Comparison of ENCODE assay signal across 8 mouse cellular contexts in the genomic region with DNA sequence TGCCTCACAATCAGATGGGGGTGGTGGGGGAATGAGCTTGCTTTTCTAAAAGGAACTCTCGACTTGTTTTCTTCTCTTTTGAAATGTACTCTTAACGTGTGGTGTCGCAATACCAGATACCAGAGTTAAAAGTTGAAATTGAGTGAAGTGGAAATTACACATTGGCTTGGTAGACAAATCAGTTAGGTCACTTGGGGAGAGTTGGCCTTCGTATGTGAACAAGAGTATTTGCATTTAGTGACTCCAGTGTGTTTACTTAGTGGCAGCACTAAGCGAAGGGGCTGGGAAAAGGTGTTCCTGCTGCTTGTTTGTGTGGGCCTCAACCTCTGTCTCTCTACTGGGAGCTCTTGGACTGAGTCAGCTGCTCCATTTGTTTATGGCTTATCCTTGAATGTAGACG. TPM values are rescaled to one million over a fixed set of nuclear protein-coding genes. Genes with fewer than 3 reads are reported as not detected.
DNase-seq lines count a peak whose midpoint lies in the region; ATAC-seq and TF ChIP-seq lines count a peak whose summit lies in the region.

No protein-coding gene starts in this region.

- H3K4me2 ChIP-seq in kidney, postnatal 0 days (ENCODE audit: low read length), result peak overlapping the region; percentile 81
- H3K4me2 ChIP-seq in limb, embryonic 13.5 days (replicated peaks), result peak overlapping the region; percentile 81
- peak overlapping the region; percentile 67 for H3K4me2 ChIP-seq in midbrain, embryonic 15.5 days

- peak overlapping the region; percentile 92 for H3K4me3 ChIP-seq in kidney, postnatal 0 days (replicated peaks; ENCODE audit: low read depth, low read length)
- H3K4me3 ChIP-seq in embryonic fibroblast, embryonic 13.5 days (ENCODE audit: insufficient read depth, low read length), result peak overlapping the region; percentile 92
- H3K4me3 ChIP-seq in limb, embryonic 13.5 days, result peak overlapping the region; percentile 96
- peak overlapping the region; percentile 59 for H3K4me3 ChIP-seq in midbrain, embryonic 15.5 days

- no peak for DNase-seq in kidney, postnatal 0 days (ENCODE audit: low spot score)
- DNase-seq in kidney, postnatal 25 days, result no peak
- no peak for DNase-seq in MN1 (ENCODE audit: low spot score)
- DNase-seq in embryo, embryonic 9.5 days (ENCODE audit: extremely low spot score), result no peak
- no peak for DNase-seq in ovary, adult 18-20 months (ENCODE audit: low spot score)

- 15% methylated on average over 6 of the region's 6 CpGs for WGBS in kidney, postnatal 0 days
- WGBS in limb, embryonic 13.5 days, result 22% methylated on average over 6 of the region's 6 CpGs
- 27% methylated on average over 6 of the region's 6 CpGs for WGBS in midbrain, embryonic 15.5 days

- ATAC-seq in kidney, postnatal 0 days (replicated peaks; ENCODE audit: low FRiP score, low read depth), result no peak
- ATAC-seq in limb, embryonic 13.5 days (ENCODE audit: low FRiP score, low read depth), result no peak
- ATAC-seq in midbrain, embryonic 15.5 days (replicated peaks), result no peak

- no peak for TF ChIP-seq POLR2A in embryonic fibroblast, embryonic 13.5 days (IDR thresholded peaks at IDR 0.05; ENCODE audit: low read depth, low read length)

- H3K27ac ChIP-seq in kidney, postnatal 0 days, result no peak overlapping the region
- no peak overlapping the region for H3K27ac ChIP-seq in embryonic fibroblast, embryonic 13.5 days (ENCODE audit: insufficient read depth, low read length)
- no peak overlapping the region for H3K27ac ChIP-seq in limb, embryonic 13.5 days
- no peak overlapping the region for H3K27ac ChIP-seq in midbrain, embryonic 15.5 days

- no peak for TF ChIP-seq CTCF in kidney, postnatal 0 days (IDR thresholded peaks at IDR 0.05; ENCODE audit: low read depth)
- no peak for TF ChIP-seq CTCF in embryonic fibroblast, embryonic 13.5 days (IDR thresholded peaks at IDR 0.05; ENCODE audit: borderline replicate concordance, insufficient read depth, low read length)

- no peaks in the 10 kb centered on the region for H3K27me3 ChIP-seq in kidney, postnatal 0 days (ENCODE audit: insufficient read depth, low read length)
- no peaks in the 10 kb centered on the region for H3K27me3 ChIP-seq in limb, embryonic 13.5 days
- no peaks in the 10 kb centered on the region for H3K27me3 ChIP-seq in midbrain, embryonic 15.5 days (replicated peaks)

- no peaks in the 10 kb centered on the region for H3K36me3 ChIP-seq in kidney, postnatal 0 days (ENCODE audit: insufficient read depth, low read length)
- H3K36me3 ChIP-seq in limb, embryonic 13.5 days, result no peaks in the 10 kb centered on the region
- H3K36me3 ChIP-seq in midbrain, embryonic 15.5 days (replicated peaks), result no peaks in the 10 kb centered on the region

- H3K9me3 ChIP-seq in kidney, postnatal 0 days (replicated peaks; ENCODE audit: low read length), result no peaks in the 10 kb centered on the region
- no peaks in the 10 kb centered on the region for H3K9me3 ChIP-seq in limb, embryonic 13.5 days
- H3K9me3 ChIP-seq in midbrain, embryonic 15.5 days, result no peaks in the 10 kb centered on the region

- H3K4me1 ChIP-seq in kidney, postnatal 0 days (replicated peaks; ENCODE audit: insufficient read depth, low read length), result peaks cover 7% of the 10 kb centered on the region
- no peaks in the 10 kb centered on the region; the same call in 1 of the 2 replicates for H3K4me1 ChIP-seq in embryonic fibroblast, embryonic 13.5 days (ENCODE audit: control insufficient read depth, insufficient read depth, low read length)
- peaks cover 19% of the 10 kb centered on the region for H3K4me1 ChIP-seq in limb, embryonic 13.5 days
- H3K4me1 ChIP-seq in midbrain, embryonic 15.5 days, result peaks cover 25% of the 10 kb centered on the region

- peak overlapping the region; percentile 89 for H3K9ac ChIP-seq in kidney, postnatal 0 days (ENCODE audit: low read depth, low read length)
- peak overlapping the region; percentile 93 for H3K9ac ChIP-seq in limb, embryonic 13.5 days
- peak overlapping the region; percentile 66 for H3K9ac ChIP-seq in midbrain, embryonic 15.5 days

RNA-seq across cellular contexts. Expression of a gene that starts 1.0 kb away (rescaled TPM):
- 19.2 and 20.6 TPM in 2 replicates for polyA plus RNA-seq in kidney, postnatal 0 days (2015; fragmentation: Nextera tagmentation; extraction: Ambion mirVana)
- polyA plus RNA-seq in embryonic fibroblast, embryonic 13.5 days (2011; ENCODE audit: insufficient read length, low read depth, missing spikeins), result 19.5 and 24.7 TPM in 2 replicates
- polyA plus RNA-seq in limb, embryonic 13.5 days (2015; fragmentation: Nextera tagmentation; extraction: Ambion mirVana), result 27.3 and 27.6 TPM in 2 replicates
- polyA plus RNA-seq in midbrain, embryonic 15.5 days (2015; fragmentation: Nextera tagmentation; extraction: Ambion mirVana), result 37.1 and 37.6 TPM in 2 replicates

RNA-seq across cellular contexts. Expression of a gene that starts 29.0 kb away (rescaled TPM):
- 7.5 and 7.7 TPM in 2 replicates for polyA plus RNA-seq in kidney, postnatal 0 days (2015; fragmentation: Nextera tagmentation; extraction: Ambion mirVana)
- polyA plus RNA-seq in embryonic fibroblast, embryonic 13.5 days (2011; ENCODE audit: insufficient read length, low read depth, missing spikeins), result 25.8 and 33.2 TPM in 2 replicates
- 24.7 and 25.4 TPM in 2 replicates for polyA plus RNA-seq in limb, embryonic 13.5 days (2015; fragmentation: Nextera tagmentation; extraction: Ambion mirVana)
- polyA plus RNA-seq in midbrain, embryonic 15.5 days (2015; fragmentation: Nextera tagmentation; extraction: Ambion mirVana), result 8.1 TPM in 2 replicates

RNA-seq across cellular contexts. Expression of a gene that starts 38.5 kb away (rescaled TPM):
- polyA plus RNA-seq in kidney, postnatal 0 days (2015; fragmentation: Nextera tagmentation; extraction: Ambion mirVana), result 21.8 and 24.2 TPM in 2 replicates
- polyA plus RNA-seq in embryonic fibroblast, embryonic 13.5 days (2011; ENCODE audit: insufficient read length, low read depth, missing spikeins), result 12.5 and 15.0 TPM in 2 replicates
- 20.1 and 23.2 TPM in 2 replicates for polyA plus RNA-seq in limb, embryonic 13.5 days (2015; fragmentation: Nextera tagmentation; extraction: Ambion mirVana)
- 13.5 and 13.6 TPM in 2 replicates for polyA plus RNA-seq in midbrain, embryonic 15.5 days (2015; fragmentation: Nextera tagmentation; extraction: Ambion mirVana)

RNA-seq across cellular contexts. Expression of a gene that starts 38.5 kb away (rescaled TPM):
- polyA plus RNA-seq in kidney, postnatal 0 days (2015; fragmentation: Nextera tagmentation; extraction: Ambion mirVana), result 1.8 and 2.4 TPM in 2 replicates
- 3.9 and 4.3 TPM in 2 replicates for polyA plus RNA-seq in embryonic fibroblast, embryonic 13.5 days (2011; ENCODE audit: insufficient read length, low read depth, missing spikeins)
- polyA plus RNA-seq in limb, embryonic 13.5 days (2015; fragmentation: Nextera tagmentation; extraction: Ambion mirVana), result 2.6 and 2.8 TPM in 2 replicates
- 0.99 and 1.3 TPM in 2 replicates for polyA plus RNA-seq in midbrain, embryonic 15.5 days (2015; fragmentation: Nextera tagmentation; extraction: Ambion mirVana)

RNA-seq across cellular contexts. Expression of a gene that starts 43.7 kb away (rescaled TPM):
- 0.12 TPM in 1 of 2 replicates, not detected in the other for polyA plus RNA-seq in kidney, postnatal 0 days (2015; fragmentation: Nextera tagmentation; extraction: Ambion mirVana)
- 1.2 and 1.7 TPM in 2 replicates for polyA plus RNA-seq in embryonic fibroblast, embryonic 13.5 days (2011; ENCODE audit: insufficient read length, low read depth, missing spikeins)
- 0.11 and 0.19 TPM in 2 replicates for polyA plus RNA-seq in limb, embryonic 13.5 days (2015; fragmentation: Nextera tagmentation; extraction: Ambion mirVana)
- polyA plus RNA-seq in midbrain, embryonic 15.5 days (2015; fragmentation: Nextera tagmentation; extraction: Ambion mirVana), result 0.25 and 0.42 TPM in 2 replicates
